Mouse (Mus musculus) hindbrain, embryonic 11.5 days (tissue): Measurements from ENCODE around the gene Olfr173. TPM values are rescaled to one million over a fixed set of nuclear protein-coding genes. Genes with fewer than 3 reads are reported as not detected.

Experiments
- ATAC-seq: fragments of 200-750 bp; cut with Nextera tagmentation; 2 replicates; pipeline ENCODE4 v1.8.0; 2017; ENCODE audit warnings: mild to moderate bottlenecking, moderate TSS enrichment, moderate library complexity; ENCODE audit not compliant: low FRiP score
- DNase-seq: peaks from one replicate; pipeline ENCODE4 v3.0.0-alpha.2; 2015; ENCODE audit warnings: low spot score
- H3K27ac ChIP-seq: fragments of 300-500 bp; sonication (generic); 2 replicates; pipeline ENCODE4 v1.5.1; 2014; ENCODE audit warnings: mild to moderate bottlenecking, low read depth, low read length
- H3K27me3 ChIP-seq: fragments of 300-500 bp; sonication (generic); 2 replicates; pipeline ENCODE4 v1.6.1; 2014; ENCODE audit warnings: mild to moderate bottlenecking, low read length, moderate library complexity, mixed read lengths; ENCODE audit not compliant: control insufficient read depth, insufficient read depth
- H3K36me3 ChIP-seq: fragments of 300-500 bp; sonication (generic); 2 replicates; pipeline ENCODE4 v1.6.1; 2014; ENCODE audit warnings: mild to moderate bottlenecking, low read length, moderate library complexity, mixed read lengths; ENCODE audit not compliant: control insufficient read depth, insufficient read depth
- H3K4me1 ChIP-seq: fragments of 300-500 bp; sonication (generic); replicated peaks from 2 replicates; pipeline ENCODE4 v1.6.1; 2014; ENCODE audit warnings: low read length, mixed read lengths; ENCODE audit not compliant: control insufficient read depth, insufficient read depth
- H3K4me2 ChIP-seq: fragments of 300-500 bp; sonication (generic); replicated peaks from 2 replicates; pipeline ENCODE4 v1.6.1; 2014; ENCODE audit warnings: mild to moderate bottlenecking, low read depth, low read length
- H3K4me3 ChIP-seq: fragments of 300-500 bp; sonication (generic); 2 replicates; pipeline ENCODE4 v1.5.1; 2014; ENCODE audit warnings: low read depth, low read length
- H3K9ac ChIP-seq: fragments of 300-500 bp; sonication (generic); 2 replicates; pipeline ENCODE4 v1.6.1; 2014; ENCODE audit warnings: low read depth, low read length
- H3K9me3 ChIP-seq: fragments of 300-500 bp; sonication (generic); 2 replicates; pipeline ENCODE4 v1.6.1; 2016; ENCODE audit warnings: low read length; ENCODE audit not compliant: control insufficient read depth
- WGBS: fragments of 180-500 bp; shearing (Covaris S2); extraction: QIAGEN DNeasy Blood & Tissue Kit; methylation state at CpG from one replicate; pipeline ENCODE4 v1.1.7; 2014; 5-methylcytosine and 5-hydroxymethylcytosine counted together
- polyA plus RNA-seq: library from polyadenylated mRNA; unstranded; fragments of >200 nt; fragmentation: Nextera tagmentation; extraction: Ambion mirVana; gene quantifications from 2 replicates; pipeline ENCODE4 v1.2.1, GENCODE M21; 2014

The Olfr173 gene
- polyA plus RNA-seq = not detected in 2 replicates

DNA sequence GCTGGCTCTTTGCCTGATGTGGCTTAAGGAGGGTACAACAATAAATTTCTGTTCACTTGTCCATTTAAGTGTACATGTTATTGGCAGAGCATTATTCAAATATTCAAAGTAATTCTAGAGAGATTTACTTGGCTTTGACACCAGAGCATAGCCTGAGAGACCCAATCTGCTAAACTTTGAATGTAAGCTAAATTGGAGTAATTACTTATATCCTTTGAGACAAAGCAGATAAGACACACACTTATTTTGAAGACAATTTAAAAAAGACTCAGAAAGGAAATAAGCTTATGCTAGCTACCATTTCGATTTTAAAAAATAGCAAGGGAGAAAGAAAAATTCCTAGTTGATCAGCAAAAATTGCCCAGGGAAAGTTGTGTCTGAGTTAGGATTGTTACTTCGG is at the start of gene Olfr173:
Olfr173 (minus strand) TSS at position 101 of the 400 bp plus-strand sequence.
- ATAC-seq = no peak

DNA sequence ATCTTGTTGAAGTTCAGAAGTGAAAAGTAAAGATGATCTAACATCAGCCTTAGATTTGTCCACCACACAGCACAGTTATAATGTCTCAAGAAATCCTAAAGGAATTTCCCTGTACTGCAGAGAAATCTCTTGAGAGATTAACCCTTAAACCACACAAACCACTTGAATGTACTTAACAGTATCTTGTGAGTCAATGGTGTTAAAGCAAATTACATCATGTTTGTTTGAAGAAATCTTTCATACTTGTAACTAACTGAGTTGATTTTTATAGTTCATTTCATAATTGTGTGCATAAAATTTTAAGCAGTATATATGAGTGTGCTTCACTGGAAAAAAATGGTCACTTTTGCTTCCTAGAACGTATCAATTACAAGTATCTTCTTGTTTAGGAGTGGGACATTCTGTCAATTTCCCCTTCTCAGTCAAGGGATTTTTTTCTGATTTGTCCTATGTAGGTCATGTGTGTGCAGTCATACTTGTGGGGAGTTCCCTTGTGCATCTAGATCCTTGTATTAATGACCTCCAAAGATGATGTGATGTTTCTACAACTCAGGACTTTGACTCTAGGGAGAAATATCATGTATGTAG is 26.8 kb upstream of the Olfr173 start, which contains the start of gene Olfr175-ps1:
Olfr175-ps1 (minus strand) TSS at position 51 of the 588 bp plus-strand sequence.
- Histone ChIP-seq H3K4me1 (no peaks in the 10 kb centered on the region), H3K9me3 (no peaks in the 10 kb centered on the region), H3K4me2 (no peak within 1 kb of the TSS), H3K36me3 (no peaks in the 10 kb centered on the region), H3K9ac (no peak within 1 kb of the TSS), H3K27ac (no peak within 1 kb of the TSS), H3K27me3 (no peaks in the 10 kb centered on the region), H3K4me3 (no peak within 1 kb of the TSS)
- 95% methylated on average over 1 of the region's 1 CpGs for WGBS
- no peak for DNase-seq
- no peak for ATAC-seq

More for the DNA sequence above, at the start of gene Olfr173:
- Histone ChIP-seq H3K4me3 (no peak within 1 kb of the TSS), H3K9ac (no peak within 1 kb of the TSS), H3K27me3 (no peaks in the 10 kb centered on the region), H3K4me1 (no peaks in the 10 kb centered on the region), H3K36me3 (no peaks in the 10 kb centered on the region), H3K4me2 (no peak within 1 kb of the TSS), H3K9me3 (no peaks in the 10 kb centered on the region), H3K27ac (no peak within 1 kb of the TSS)
- WGBS = 80% methylated on average over 2 of the region's 2 CpGs
- no peak for DNase-seq

DNA sequence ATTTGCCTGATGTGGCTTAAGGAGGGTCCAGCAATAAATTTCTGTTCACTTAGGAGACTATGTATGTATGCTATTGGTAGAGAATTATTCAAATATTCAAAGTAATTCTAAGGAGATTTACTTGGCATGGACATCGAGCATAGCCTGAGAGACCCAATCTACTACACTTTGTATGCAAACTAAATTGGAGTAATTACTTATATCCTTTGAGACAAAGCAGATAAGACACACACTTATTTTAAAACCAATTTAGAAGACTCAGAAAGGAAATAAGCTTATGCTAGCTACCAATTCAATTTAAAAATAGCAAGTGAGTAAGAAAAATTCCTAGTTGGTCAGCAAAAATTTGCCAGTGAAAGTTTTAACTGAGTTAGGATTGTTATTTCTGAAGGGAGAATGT is 37.0 kb downstream of the Olfr173 start, which contains the start of gene Olfr172:
Olfr172 (minus strand) TSS at position 101 of the 400 bp plus-strand sequence.
- no peak within 1 kb of the TSS for H3K27ac ChIP-seq
- no peak for ATAC-seq
- no peaks in the 10 kb centered on the region for H3K27me3 ChIP-seq
- no peaks in the 10 kb centered on the region for H3K36me3 ChIP-seq
- H3K4me1 ChIP-seq = no peaks in the 10 kb centered on the region
- 89% methylated on average over 1 of the region's 1 CpGs for WGBS
- H3K9ac ChIP-seq = no peak within 1 kb of the TSS
- H3K9me3 ChIP-seq = no peaks in the 10 kb centered on the region
- DNase-seq = no peak
- H3K4me2 ChIP-seq = no peak within 1 kb of the TSS
- H3K4me3 ChIP-seq = no peak within 1 kb of the TSS

DNA sequence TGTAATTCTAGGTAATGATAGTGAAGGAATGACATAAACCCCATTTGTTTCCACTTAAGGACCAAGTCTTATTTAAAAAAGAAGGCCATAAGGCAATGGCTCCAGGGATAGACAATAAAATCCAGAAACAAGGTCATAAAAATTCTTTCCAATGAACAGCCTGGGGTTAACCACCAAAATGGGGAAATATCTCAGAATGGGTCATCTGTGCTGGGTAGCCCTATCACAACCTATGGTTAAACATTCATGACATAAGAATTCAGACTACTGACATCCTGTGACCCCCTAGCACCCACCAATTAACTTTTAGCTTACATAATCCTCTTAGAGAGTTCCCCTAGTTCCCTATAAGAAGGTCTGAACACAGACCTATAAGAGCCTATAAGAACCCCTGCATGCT is 43.9 kb downstream of the Olfr173 start:
- Histone ChIP-seq H3K4me3 (no peak overlapping the region), H3K4me2 (no peak overlapping the region), H3K27ac (no peak overlapping the region), H3K27me3 (no peaks in the 10 kb centered on the region), H3K4me1 (no peaks in the 10 kb centered on the region), H3K36me3 (no peaks in the 10 kb centered on the region), H3K9ac (no peak overlapping the region), H3K9me3 (no peaks in the 10 kb centered on the region)
- no peak for DNase-seq
- ATAC-seq = no peak

DNA sequence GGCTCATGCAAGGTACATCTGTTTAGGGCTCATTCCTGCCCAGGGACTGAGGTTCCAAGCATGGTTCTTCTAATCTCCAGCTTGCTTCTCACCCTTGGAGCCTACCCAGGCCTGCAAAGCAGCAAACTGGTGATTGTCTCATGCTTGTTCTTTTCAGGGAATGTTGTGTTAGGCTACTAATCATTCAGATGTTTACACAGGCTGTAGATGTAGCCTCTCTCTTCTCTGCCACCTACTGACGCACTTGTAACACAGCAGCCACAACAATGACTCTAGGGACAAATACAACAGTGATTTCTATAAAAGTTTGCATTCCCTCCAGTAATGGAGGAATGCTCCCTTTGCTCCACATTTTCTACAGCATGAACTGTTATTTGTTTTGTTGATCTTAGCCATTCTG is 48.8 kb downstream of the Olfr173 start:
- Histone ChIP-seq H3K27ac (no peak overlapping the region), H3K4me1 (no peaks in the 10 kb centered on the region), H3K27me3 (no peaks in the 10 kb centered on the region), H3K4me3 (no peak overlapping the region), H3K4me2 (no peak overlapping the region), H3K36me3 (no peaks in the 10 kb centered on the region), H3K9ac (no peak overlapping the region), H3K9me3 (no peaks in the 10 kb centered on the region)
- 22% methylated on average over 1 of the region's 1 CpGs for WGBS
- DNase-seq = no peak
- no peak for ATAC-seq

DNA sequence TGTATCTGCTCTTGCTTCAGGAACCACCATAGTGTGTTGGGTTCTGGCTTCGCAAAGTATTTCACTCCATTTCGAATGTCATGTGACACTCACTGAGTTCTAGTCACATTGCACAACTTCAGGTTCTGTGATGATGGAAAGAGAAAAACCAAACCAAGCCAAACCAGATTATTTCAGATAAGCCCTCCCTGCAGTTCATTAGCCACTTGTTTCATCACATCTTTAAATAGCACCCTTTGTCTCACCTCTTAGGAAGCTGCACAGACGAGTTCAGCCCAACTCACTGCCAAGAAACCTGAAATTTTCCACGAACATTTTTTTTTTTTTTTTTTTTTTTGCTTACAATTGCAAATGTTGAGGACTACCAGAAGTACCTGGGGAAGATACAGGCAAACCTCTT is 53.4 kb downstream of the Olfr173 start:
- no peaks in the 10 kb centered on the region for H3K36me3 ChIP-seq
- H3K27me3 ChIP-seq = no peaks in the 10 kb centered on the region
- ATAC-seq (no peak), DNase-seq (no peak)
- no peaks in the 10 kb centered on the region for H3K4me1 ChIP-seq
- no peak overlapping the region for H3K9ac ChIP-seq
- no peaks in the 10 kb centered on the region for H3K9me3 ChIP-seq
- H3K4me3 ChIP-seq = no peak overlapping the region
- H3K27ac ChIP-seq = no peak overlapping the region
- no peak overlapping the region for H3K4me2 ChIP-seq
- 75% methylated on average over 4 of the region's 4 CpGs for WGBS

Other genes starting within 250 kb of the Olfr173 start
- gene Gm813, start 183.3 kb downstream of the Olfr173 start, polyA plus RNA-seq = not detected in 2 replicates
- not detected in 2 replicates for gene E330017A01Rik, start 161.5 kb downstream of the Olfr173 start, polyA plus RNA-seq
- gene Cpox, start 130.0 kb downstream of the Olfr173 start, polyA plus RNA-seq = 21.0 and 23.4 TPM in 2 replicates
- not detected in 2 replicates for gene Gpr15, start 81.2 kb downstream of the Olfr173 start, polyA plus RNA-seq
- gene Cldnd1, start 72.4 kb downstream of the Olfr173 start, polyA plus RNA-seq = 137 and 140 TPM in 2 replicates
- gene Olfr172, start 37.1 kb downstream of the Olfr173 start, polyA plus RNA-seq = not detected in 2 replicates
- gene Olfr175-ps1, start 26.5 kb upstream of the Olfr173 start, polyA plus RNA-seq = not detected in 2 replicates
- not detected in 2 replicates for gene Olfr177, start 74.5 kb upstream of the Olfr173 start, polyA plus RNA-seq
- not detected in 2 replicates for gene Olfr178, start 91.8 kb upstream of the Olfr173 start, polyA plus RNA-seq
- not detected in 2 replicates for gene Olfr181, start 128.5 kb upstream of the Olfr173 start, polyA plus RNA-seq
- not detected in 2 replicates for gene Olfr180, start 129.1 kb upstream of the Olfr173 start, polyA plus RNA-seq
- gene Olfr183, start 195.1 kb upstream of the Olfr173 start, polyA plus RNA-seq = not detected in 2 replicates
- not detected in 2 replicates for gene Olfr186, start 230.0 kb upstream of the Olfr173 start, polyA plus RNA-seq
- not detected in 2 replicates for gene Olfr187, start 239.5 kb upstream of the Olfr173 start, polyA plus RNA-seq